Mouse (Mus musculus) gastrocnemius, postnatal 14 days (tissue): ENCODE results near the gene Rbm19. TPM values are rescaled to one million over a fixed set of nuclear protein-coding genes. Genes with fewer than 3 reads are reported as not detected.

ENCODE experiments used
- DNase-seq: peaks from one replicate; pipeline ENCODE4 v3.0.0; 2021; ENCODE audit warnings: mixed read lengths
- intact Hi-C: fragments of 180-260 bp; cut with DNase I; formaldehyde crosslinking; loops from one replicate; pipeline ENCODE4 v1.15.1; 2025; ENCODE audit warnings: low total_unique reads
- total RNA-seq, 2 experiments: library from RNA; stranded (reverse); gene quantifications; 2 replicates each; pipeline ENCODE4 v1.2.3; 2021

Rbm19 gene
- total RNA-seq, 2 experiments from 2014 or later, result 14.4 to 18.6 TPM

DNA sequence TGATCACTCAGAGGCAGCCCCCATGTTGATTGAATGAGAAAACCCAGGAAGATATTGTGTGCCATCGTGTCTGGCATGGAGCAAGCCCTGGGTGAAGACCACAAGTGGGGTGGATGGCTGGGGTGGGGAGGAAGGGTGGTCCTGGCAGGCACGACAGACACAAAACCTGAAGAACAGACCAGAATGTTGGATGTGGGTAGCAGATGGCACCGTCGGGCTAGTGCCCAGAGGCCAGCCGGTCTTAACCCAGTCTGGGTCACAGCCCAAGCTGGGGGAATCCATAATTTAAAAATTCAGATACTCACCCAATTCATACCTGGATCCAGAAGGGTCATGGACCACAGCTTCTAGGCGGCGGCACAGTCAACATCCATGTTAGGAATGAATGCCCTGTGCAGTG is 123.8 kb downstream of the Rbm19 start:
- DNase-seq, result no peak
- intact Hi-C loops, result no loop called here

DNA sequence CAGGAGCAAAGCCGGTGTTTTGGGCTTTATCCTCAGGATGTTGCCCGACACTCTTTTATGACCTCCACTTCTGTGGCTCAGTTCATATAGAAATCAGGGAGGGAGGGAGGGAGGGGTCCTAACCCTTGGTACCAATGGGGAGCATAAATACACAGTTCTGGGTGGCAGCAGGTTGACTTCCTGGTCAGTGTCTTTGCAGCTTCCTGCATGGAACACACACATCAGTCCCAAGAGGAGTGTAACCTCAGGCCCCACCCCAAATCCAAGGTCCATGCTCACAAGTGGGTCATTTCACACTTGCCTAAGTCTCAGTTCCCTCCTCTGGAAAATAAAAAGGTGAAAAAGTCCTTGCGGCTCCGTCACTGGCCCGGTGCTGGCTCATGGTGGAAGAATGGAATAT is 129.1 kb downstream of the Rbm19 start:
- intact Hi-C loops, result no loop called here
- no peak for DNase-seq
